Mouse (Mus musculus): Measurements from ENCODE around the gene Klri2. TPM values are rescaled to one million over a fixed set of nuclear protein-coding genes. Genes with fewer than 3 reads are reported as not detected.
"Not testable (repeated sequence)": the region's sequence is repeated elsewhere in the genome, so short reads cannot be mapped to it uniquely, and the experiment has no call there.

Klri2 gene
- not detected for total RNA-seq (2021)
- long read RNA-seq, experiment 1, result 0 reads
- long read RNA-seq, experiment 2, result 0 reads

- DNase-seq, result no peak
Observed at GRCm38 (mm10) chr6:129740069-129740721, at the start of gene Klri2. Gene Klri2, minus strand, starts transcription at chr6:129740484.

DNA sequence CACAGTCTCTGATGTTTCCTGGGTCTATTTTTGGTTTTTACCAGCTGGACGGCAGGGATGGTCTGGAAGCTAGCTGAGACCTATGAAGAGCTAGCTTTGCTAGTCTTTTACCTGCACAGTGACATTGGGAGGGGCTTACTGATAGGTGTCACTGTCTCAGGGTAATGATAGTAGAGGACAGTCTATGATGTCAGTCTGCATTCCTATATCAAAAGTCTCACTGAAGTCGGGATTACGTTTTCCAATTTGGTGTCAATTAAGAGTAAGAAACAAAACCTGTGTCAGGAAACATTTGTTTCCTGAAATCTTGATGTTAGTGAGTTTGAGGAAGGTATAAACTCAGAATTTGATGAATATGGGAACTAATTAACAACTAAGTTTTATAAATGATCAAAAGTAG lies 43.9 kb upstream of the Klri2 start, which contains the start of gene Gm156:
Gm156 (minus strand) TSS at position 101 of the 400 bp plus-strand sequence.
- DNase-seq, result not testable (repeated sequence)

DNA sequence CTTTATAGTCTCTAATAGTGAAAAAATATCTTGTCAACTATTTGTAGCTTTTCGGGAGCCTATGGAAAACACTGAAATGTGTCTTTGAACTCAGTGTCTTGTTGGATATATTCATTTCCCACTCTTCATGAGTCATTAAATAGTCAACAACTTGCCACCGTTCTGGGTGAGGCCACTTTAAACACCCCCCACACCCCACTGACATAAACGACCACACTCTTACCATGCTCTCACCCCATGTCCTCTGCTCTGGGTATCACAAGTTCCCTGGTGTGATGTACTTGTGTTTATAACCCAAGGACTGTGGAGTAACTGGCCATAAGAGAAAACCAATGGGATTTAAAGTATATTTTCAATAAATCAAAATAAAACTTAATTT lies 7.4 kb upstream of the Klri2 start:
- no peak for DNase-seq

DNA sequence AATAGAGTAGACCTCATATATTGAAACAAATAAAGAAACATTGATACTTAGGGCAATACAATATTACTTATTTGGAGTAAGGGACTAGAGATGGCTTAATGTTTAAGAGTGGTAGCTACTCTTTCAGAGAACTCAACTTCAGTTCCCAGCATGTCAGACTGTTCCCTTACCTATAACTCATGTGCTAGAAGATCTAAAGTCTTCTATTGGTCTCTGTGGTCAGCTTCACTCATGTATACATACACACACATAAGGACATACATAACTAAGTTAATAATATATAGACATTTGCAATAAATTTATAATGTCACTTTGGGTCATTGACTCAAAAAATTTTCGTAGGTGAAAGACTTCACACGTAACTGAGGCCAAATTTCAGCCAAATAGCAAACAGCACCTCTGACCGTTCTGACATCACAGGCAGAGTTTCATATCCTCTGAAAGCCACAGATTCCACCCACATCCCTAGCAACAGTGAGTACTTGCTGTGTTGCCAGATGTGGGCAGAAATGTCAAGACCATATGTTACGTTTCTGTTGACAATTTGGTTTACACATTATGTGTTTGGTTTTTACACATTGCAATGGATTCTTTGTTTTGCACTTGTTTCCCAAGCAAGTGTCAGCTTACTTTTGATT lies 6.9 kb upstream of the Klri2 start:
- DNase-seq, result no peak

GRCm38 (mm10) chr6:129746151-129746550 lies 5.9 kb upstream of the Klri2 start:
- DNase-seq, result no peak

DNA sequence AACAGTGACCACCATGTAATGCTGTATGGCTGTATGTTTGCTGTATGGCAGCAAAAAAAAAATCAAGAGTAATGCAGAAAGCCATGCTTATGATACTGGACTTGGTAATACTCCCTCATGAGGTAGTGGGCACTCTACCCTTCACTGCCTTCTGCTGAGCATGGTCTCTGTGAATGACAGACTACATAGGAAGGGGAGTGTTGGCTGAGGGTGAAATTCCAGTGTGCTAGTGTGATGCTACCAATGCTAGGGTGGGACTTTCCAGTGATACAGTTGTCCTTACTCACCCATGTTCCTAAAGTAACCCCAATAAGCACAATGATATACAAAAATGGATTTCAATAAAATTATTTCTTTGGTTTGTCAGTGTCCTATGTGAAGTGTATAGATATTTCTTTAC lies 3.9 kb downstream of the Klri2 start:
- no peak for DNase-seq

GRCm38 (mm10) chr6:129727237-129727636 lies 13.0 kb downstream of the Klri2 start:
- DNase-seq, result no peak

- no peak for DNase-seq
Observed at GRCm38 (mm10) chr6:129721390-129721789, 18.9 kb downstream of the Klri2 start.

- no peak for DNase-seq
Observed at GRCm38 (mm10) chr6:129720487-129720886, 19.8 kb downstream of the Klri2 start.

DNA sequence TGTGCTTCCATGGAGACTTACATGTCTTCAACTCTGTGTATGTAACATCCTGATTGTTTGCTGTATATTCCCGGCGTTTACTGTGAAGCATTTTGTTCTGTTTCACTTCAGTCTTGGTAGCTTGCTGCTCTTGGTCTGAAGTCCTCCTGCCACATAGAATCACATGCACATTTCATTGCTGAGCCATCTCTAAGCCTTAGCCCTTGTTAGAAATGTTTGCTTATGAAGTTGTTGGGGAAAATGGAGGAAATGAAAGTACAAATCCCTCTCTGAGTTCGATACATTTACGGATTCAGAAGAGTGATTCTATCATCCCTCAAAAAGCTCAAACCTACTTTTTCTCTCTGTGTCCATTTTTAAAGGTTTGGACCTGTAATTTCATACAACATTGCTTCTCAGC lies 23.3 kb downstream of the Klri2 start, which contains the start of gene Klri1:
Klri1 (minus strand) TSS at position 101 of the 400 bp plus-strand sequence.
- DNase-seq, result no peak

DNA sequence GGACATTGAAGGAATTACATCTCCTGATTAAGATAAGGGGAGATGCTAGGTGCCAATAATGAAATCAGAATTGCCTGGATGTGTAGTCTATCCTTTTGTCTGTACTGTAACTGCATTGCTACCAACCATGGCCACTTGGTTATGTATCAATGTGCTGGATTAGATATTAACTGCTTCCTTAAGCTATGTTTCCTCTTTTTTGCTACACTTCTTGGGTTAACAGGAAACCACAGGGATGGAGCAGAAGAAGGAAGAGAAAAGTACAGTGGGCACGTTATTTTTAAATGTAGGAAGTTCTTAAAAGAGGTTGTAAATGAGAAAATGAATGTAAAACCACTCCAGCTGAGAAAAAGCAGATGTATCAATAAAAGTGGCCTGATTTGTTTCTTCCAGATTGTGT lies 26.7 kb downstream of the Klri2 start:
- no peak for DNase-seq

GRCm38 (mm10) chr6:129691436-129691835 lies 48.8 kb downstream of the Klri2 start:
- DNase-seq, result not testable (repeated sequence)

DNA sequence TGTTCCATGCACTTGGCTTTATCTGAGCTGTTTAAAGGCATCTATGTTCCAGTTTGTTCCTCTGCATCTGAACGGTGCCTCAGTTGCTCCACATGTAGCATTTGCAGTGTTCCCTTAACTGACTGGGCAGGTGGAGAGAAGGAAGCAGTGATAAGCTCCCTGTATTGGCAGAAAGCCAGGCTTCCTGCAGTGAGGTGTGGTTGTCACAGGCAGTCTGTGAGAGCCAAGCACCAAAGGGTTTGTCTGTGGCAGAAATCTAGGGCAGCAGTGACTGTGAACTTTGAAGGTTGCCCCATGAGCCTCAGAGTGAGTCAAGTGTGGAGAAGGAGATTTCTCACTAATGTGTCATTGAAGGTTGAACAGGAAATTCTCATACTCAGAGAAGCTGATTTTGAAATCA lies 59.9 kb downstream of the Klri2 start:
- DNase-seq, result no peak

Small RNA genes lying within 50 kb of the gene (microRNA-seq; reads per million reads assigned to microRNA genes)
- 0 reads per million in 2 experiments for gene Mir680-1

Other genes with a start within 250 kb of the Klri2 start
- gene Olr1, start 233.3 kb downstream of the Klri2 start, total RNA-seq (2021), result under 1 TPM in 1 of 2 experiments, not detected in 1; 0.11 TPM
- not detected for gene Tmem52b, start 227.9 kb downstream of the Klri2 start, total RNA-seq (2021)
- gene Gabarapl1, start 207.3 kb downstream of the Klri2 start, total RNA-seq (2021), result 10 to 100 TPM; 30.3 to 32.8 TPM
- gene Klre1, start 162.6 kb downstream of the Klri2 start, total RNA-seq (2021), result not detected
- not detected for gene Klrd1, start 148.7 kb downstream of the Klri2 start, total RNA-seq (2021)
- gene Klrk1, start 116.6 kb downstream of the Klri2 start, total RNA-seq (2021), result not detected
- gene Klrc3, start 97.1 kb downstream of the Klri2 start, total RNA-seq (2021), result not detected
- gene Klrc2, start 79.8 kb downstream of the Klri2 start, total RNA-seq (2021), result not detected
- not detected for gene Klrc1, start 61.5 kb downstream of the Klri2 start, total RNA-seq (2021)
- not detected for gene Klri1, start 23.4 kb downstream of the Klri2 start, total RNA-seq (2021)
- gene Gm156, start 43.8 kb upstream of the Klri2 start, total RNA-seq (2021), result not detected
- not detected for gene Gm17631, start 122.2 kb upstream of the Klri2 start, total RNA-seq (2021)
- under 1 TPM in 1 of 2 experiments, not detected in 1; 0.23 TPM for gene Klra17, start 136.2 kb upstream of the Klri2 start, total RNA-seq (2021)
- gene Klra5, start 177.2 kb upstream of the Klri2 start, total RNA-seq (2021), result not detected